Mouse (Mus musculus): Measurements from ENCODE around the gene Pcnx.

The Pcnx gene

DNA sequence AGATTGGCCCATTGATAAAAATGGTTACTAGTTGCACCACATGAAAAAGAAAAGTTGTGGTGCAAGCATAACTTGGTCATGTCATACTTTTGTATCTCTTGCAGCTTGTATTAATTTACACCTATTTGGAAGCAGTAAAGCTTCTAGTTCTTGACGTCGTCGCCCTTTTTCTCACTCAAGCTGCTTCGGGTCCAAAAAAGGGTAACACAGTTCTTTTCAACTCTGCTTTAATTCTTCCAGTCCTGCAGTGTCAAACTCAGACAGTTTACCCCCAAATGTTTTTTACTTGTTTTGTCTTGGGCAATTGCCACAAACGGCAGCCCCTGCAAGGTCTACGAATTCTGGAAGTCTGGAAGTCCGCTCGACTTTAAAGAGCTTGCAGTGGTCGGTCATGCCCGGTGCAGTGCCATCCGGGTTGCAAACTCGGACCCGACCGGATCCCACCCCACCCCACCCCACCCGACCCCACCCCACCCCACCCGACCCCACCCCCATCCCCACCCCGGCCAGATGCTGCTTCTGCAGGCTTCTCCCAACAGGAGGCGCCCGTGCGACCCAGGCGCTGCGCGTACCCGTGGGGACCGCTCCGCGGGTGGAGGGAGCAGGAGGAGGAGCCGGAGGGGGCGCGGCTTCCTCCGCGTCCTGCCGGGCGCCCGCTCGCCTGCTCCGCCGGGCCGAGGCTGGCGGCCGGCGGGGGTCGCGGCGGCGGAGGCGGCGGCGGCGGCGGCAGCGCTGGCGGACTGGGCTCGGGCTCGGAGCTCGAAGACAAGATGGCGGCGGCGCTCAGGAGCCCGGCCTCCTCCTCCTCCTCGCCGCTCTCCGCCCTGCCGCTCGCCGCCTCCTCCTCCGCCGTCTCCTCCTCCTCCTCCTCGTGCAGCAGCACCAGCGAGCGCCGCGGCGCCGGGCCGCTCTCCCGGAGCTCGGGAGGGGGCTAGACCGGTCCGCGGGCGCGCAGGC is at the start of gene Pcnx:
Gene Pcnx (plus strand): TSS at position 673 of the 957 bp plus-strand sequence.
- peak; percentile 87 for DNase-seq (ENCODE audit: inconsistent ontology term)

DNA sequence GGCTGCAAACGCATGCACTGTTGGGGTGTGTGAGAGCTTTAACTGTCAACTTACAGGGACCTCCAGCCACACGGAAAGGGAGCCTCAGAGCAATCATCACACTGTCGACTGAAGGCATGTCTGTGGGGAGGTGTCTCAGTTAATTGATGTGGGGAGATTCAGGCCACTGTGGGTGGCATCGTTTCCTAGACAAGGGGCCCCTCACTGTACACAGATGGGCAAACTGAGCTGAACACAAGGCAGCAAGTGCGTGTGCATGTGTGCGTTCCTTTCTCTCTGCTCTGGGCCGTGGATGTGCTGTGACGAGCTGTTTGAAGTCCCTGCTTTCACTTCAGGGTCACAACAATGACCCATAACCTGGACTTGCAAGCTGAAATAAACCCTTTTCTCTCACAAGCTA is 49.4 kb upstream of the Pcnx start:
- DNase-seq (ENCODE audit: inconsistent ontology term), result no peak

DNA sequence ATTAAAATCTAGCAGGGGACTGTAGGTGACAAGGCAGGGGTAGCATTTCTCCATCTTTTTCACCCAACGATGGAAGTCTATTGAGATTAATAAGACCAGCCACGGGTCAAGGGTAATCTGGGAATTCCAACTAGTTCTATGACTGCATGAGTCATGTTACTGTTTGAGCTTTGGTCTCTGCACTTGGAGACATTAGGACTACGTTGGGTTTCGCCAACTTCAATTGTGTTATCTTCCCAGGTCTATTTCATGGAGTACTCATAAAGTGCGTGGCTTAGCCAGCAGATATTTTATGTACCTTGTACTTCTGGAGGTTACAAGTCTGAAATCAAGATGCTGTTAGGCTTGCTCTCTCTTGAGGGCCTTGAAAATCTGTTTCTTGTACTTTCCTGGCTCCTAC is 45.1 kb upstream of the Pcnx start:
- no peak for DNase-seq (ENCODE audit: inconsistent ontology term)

DNA sequence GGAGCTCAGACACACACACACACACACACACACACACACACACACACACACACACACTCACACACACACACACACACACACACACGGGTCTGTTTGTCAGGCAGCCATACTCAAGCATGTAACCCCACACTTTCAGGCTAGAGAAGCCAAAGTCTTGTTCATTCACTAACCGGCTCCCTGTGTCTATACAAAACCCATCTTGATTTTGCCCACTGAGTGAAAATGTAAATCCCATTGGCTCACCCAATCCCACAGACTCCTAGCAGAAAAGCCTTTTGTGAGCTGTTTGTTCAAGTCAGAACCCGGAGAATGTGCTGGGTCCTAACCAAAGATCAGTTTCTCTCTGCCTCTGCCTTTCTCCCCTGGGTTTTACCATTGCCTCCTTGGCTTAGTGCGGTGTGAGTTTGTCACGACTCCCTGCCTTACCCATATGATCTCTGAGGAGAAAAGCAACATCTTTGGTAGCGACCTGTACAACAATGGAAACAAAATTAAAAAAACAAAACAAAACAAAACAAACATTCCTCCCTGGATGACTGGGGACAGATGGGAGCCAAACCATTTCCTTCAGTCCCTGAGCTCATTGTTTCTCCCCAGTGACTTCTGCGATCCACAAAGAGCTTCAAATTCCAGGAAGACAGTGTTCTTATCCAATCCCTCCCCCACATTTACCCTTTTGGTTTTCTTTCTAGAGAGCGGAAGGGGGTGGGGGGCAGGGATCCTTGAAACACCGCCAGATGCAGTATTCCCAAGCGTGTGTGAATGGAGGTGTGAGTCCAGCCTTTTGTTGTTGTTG is 43.3 kb upstream of the Pcnx start:
- peak; percentile 83 for DNase-seq (ENCODE audit: inconsistent ontology term)

- DNase-seq (ENCODE audit: inconsistent ontology term), result no peak
These were observed 42.7 kb upstream of the Pcnx start for GRCm38 (mm10) chr12:81817126-81817505.

GRCm38 (mm10) chr12:81820700-81821099 is 39.1 kb upstream of the Pcnx start:
- no peak for DNase-seq (ENCODE audit: inconsistent ontology term)

GRCm38 (mm10) chr12:81822176-81822575 is 37.6 kb upstream of the Pcnx start:
- DNase-seq (ENCODE audit: inconsistent ontology term), result no peak

DNA sequence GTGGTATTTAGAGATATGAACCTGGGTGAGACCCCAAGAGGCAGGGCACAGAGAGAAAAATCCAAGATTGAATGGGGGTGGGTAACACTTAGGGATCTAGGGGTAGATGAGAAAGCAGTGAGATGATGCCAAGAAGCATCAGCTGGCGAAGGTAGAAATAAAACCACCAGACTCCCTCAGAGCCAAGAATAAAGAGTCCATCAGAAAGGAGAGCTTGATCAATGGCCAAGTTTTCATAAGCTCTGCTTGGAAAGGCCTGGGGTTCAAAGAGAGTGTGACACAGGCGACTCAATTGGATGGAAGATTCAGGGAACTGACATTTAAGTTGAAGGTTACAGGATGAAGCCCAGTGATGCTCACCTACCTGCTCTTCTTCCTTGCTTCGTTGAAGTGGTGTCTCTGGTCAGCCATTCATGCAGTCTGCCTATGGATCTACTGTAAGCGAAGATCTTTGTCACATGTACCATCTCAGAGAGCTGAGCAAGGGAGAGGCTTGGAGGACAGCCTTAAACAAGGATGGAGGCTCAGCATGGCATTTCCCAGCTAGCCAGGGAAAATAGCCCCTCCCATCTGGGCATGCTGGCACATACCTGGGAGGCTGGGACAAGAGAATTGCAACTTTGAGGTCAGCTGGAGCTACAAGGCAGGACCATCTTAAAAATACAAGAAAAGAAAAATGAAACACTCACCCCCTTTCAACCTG is 36.9 kb upstream of the Pcnx start:
- no peak for DNase-seq (ENCODE audit: inconsistent ontology term)

- DNase-seq (ENCODE audit: inconsistent ontology term), result peak; percentile 80
These were observed 31.5 kb upstream of the Pcnx start for GRCm38 (mm10) chr12:81828355-81828754.

GRCm38 (mm10) chr12:81832039-81832738 is 27.6 kb upstream of the Pcnx start:
- no peak for DNase-seq (ENCODE audit: inconsistent ontology term)

DNA sequence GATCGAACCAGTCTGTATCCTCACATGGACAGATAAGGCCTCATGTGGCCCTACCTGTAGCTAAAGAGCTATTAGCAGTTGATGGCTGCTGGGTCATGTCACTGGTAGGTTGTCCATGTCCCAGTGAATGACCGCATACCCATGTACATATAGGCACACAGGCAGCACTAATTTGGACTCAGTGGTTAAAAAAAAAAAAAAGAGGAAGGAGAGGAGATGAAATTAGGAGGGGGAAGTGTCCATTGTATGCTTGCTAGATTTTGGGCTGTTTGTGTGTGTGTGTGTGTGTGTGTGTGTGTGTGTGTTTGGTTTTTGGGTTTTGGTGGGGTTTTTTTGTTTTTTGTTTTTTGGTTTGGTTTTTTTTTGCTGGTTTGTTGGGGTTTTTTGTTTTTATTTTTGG is 26.7 kb upstream of the Pcnx start:
- DNase-seq (ENCODE audit: inconsistent ontology term), result no peak

GRCm38 (mm10) chr12:81836162-81836561 is 23.7 kb upstream of the Pcnx start:
- no peak for DNase-seq (ENCODE audit: inconsistent ontology term)

GRCm38 (mm10) chr12:81837463-81837862 is 22.4 kb upstream of the Pcnx start:
- no peak for DNase-seq (ENCODE audit: inconsistent ontology term)

- DNase-seq (ENCODE audit: inconsistent ontology term), result no peak
These were observed 20.2 kb upstream of the Pcnx start for GRCm38 (mm10) chr12:81839663-81840062.

DNA sequence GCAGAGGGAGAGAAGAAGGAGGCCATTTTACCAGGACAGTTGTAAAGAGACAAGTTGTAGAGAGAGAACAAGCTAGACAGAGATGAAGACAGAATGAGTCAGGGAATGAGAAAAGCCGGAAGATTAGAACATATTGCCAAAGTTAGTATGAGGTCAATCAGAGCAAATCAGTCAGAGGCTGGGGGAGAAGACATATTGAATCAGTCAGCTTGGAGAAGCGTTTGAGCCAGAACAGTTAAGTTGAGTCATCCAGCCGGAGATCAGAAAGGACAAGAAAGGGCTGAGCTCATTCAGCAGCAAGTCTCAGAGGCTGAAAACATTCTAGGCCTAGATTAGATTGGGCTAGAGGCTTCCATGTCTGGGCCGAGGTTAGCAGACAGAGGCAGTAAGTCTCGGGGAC is 18.8 kb upstream of the Pcnx start:
- no peak for DNase-seq (ENCODE audit: inconsistent ontology term)

GRCm38 (mm10) chr12:81843501-81843900 is 16.3 kb upstream of the Pcnx start:
- no peak for DNase-seq (ENCODE audit: inconsistent ontology term)

- no peak for DNase-seq (ENCODE audit: inconsistent ontology term)
These were observed 15.3 kb upstream of the Pcnx start for GRCm38 (mm10) chr12:81844572-81844971.

DNA sequence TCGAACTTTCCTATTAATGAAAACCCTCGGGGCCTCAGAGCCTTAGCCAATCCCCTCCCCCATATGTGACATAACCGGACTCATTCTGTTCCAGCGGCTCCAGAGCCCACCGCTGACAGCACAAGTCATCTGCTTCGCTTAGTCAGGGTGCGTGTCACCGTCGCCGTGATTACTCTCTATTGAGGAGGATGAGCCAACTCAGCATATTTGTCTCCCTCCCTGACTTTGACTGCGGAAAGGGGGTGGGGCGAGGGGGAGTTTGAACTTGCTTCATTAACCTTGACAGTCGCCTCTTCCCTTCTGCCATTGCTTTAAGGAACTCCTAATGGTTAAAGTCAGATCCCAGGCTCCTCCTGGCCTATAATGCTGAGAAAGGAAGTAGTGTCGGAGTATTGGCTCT is 14.8 kb upstream of the Pcnx start:
- peak; percentile 81 for DNase-seq (ENCODE audit: inconsistent ontology term)

DNA sequence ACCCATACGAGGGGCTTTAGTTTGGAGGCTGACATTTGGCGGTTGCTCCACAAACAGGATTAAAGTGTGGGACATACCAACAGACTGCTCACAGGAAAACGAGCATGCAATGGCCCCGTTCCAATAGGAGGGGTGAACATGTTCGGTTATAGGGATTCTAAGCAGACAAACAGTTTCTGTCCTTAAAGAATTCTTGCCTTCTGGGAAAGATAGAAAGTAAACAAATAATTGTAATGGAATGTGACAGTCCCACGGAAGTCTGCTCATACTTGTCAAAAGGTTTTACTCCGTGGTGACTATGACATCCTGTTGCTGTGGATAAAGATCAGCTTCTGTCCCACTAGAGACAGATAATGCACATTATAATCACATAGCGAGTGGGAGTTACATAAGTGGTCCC is 10.2 kb upstream of the Pcnx start:
- peak; percentile 87 for DNase-seq (ENCODE audit: inconsistent ontology term)

- DNase-seq (ENCODE audit: inconsistent ontology term), result no peak
These were observed 7.3 kb upstream of the Pcnx start for GRCm38 (mm10) chr12:81852551-81852950.

DNA sequence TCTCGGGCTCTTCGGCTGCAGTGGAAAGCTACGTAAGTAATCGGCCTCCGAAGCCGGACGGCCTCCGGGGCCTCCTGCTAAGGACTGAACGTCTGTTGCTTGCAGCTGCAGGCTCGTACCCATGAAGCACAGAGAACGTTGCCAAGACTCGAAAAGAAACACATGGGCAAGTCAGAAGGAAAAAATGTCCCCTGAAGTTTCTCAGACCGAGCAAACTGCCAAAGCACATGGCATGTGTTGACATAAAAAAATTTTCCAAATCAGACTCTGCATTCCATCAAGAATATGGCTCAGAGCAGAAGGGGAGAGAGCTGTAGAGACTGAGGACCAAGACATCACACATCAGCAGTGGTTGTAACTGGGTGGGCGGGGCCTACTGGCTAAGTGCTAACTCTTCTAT is 6.8 kb upstream of the Pcnx start:
- DNase-seq (ENCODE audit: inconsistent ontology term), result peak; percentile 57

- DNase-seq (ENCODE audit: inconsistent ontology term), result no peak
These were observed 6.3 kb upstream of the Pcnx start for GRCm38 (mm10) chr12:81853543-81853942.

All from Muller cell, postnatal 12 days (primary cell).